Mouse (Mus musculus): ENCODE results near the gene Asb11.

GRCm38 (mm10) chrX:164394091-164394490, 42.7 kb upstream of the Asb11 start:
- no peak for TF ChIP-seq POLR2A (IDR thresholded peaks at IDR 0.05; ENCODE audit: borderline replicate concordance, extremely low read depth, insufficient read depth, insufficient read length, poor library complexity, severe bottlenecking)
- no peak for TF ChIP-seq CTCF (IDR thresholded peaks at IDR 0.05; ENCODE audit: borderline replicate concordance, extremely low read depth, insufficient read depth, insufficient read length)

Data from brain, embryonic 14.5 days (tissue).